Mouse (Mus musculus): ENCODE results near the gene Usp36. TPM values are rescaled to one million over a fixed set of nuclear protein-coding genes. Genes with fewer than 3 reads are reported as not detected.
"Not testable (repeated sequence)": the region's sequence is repeated elsewhere in the genome, so short reads cannot be mapped to it uniquely, and the experiment has no call there.

Gene Usp36
- polyA plus RNA-seq, 1 experiment: 10.4 TPM

DNA sequence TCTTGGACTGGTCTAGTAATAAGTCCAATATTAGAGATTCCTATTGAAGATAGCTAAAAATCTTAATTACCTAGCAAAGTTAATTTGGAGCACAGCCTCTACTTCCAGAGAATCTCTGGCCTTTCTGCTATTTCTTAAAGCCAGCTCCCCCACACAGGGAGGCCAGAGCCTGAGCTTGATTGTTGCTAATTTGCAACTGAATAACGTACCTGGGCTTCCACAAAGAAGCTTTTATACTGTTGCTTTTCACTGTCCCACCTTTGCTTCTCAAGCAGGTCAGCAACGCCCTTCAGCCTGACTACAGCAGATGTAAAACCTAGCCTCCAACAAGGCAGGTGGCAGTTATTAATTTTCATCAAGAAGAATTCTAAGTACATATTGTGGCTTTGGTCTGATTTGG, 17.9 kb upstream of the Usp36 start:
- WGBS: 92% methylated on average over 2 of the region's 2 CpGs

DNA sequence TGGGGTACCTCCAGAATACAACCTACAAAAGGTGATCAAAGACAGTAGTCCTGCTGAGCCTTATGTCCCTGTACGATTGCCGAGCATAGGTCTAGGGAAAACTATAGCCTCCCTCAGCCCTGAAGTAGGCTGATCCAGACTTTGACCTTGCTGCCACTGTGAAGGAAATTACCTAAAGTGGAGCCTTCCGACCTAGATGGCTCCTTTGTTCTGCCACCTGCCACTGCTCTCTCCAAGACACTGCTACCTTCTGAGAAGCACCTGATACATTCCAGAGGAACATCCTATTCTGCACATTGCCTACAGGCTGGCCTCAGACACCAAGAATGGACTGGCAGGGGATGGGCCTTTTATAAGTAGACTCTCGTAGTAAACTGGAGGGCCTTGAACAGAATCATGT, 13.9 kb upstream of the Usp36 start:
- not testable (repeated sequence) for DNase-seq (ENCODE audit: low read depth, low spot score)
- 67% methylated on average over 4 of the region's 4 CpGs for whole genome bisulfite sequencing

More for the DNA sequence above, 17.9 kb upstream of the Usp36 start:
- DNase-seq (ENCODE audit: low read depth, low spot score): not testable (repeated sequence)

DNA sequence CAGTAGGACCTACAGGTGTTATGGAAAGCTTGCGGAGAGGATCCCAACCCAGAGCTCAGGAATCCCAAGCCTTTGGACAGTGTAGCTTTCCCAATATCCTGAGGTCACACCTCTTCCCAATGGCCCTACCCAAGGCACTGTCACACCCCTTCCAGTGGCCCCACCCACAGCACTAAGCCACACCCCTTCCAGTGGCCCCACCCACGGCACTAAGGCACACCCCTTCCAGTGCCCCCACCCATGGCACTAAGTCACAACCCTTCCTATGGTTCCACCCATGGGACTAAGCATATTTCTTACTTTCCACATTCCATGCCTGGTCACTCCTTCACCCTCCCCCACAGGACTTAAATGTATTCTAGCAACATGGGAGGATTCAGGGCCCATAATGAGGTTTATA, 8.8 kb upstream of the Usp36 start:
- no peak for DNase-seq (ENCODE audit: low read depth, low spot score)
- 59% methylated on average over 2 of the region's 2 CpGs for WGBS

DNA sequence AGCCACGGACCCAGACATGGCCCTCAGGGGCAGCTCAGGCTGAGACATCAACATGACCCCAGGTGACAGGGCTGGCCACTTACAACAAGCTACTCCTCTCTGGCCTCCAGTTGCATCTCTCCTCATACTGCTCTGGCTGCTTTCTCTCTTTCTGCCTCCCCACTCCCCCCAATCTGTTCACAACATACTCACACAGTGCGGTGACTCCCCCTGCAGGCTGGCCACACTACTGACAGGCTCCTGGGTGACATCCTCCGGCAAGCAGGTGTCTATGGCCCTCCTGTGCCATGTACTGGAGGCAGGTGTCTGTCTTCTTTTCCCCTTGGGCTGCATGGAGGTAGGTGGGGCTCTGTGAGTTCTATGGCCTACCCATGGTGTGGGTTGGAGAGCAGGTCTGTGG, 7.9 kb upstream of the Usp36 start:
- WGBS: 86% methylated on average over 3 of the region's 3 CpGs
- no peak for DNase-seq (ENCODE audit: low read depth, low spot score)

DNA sequence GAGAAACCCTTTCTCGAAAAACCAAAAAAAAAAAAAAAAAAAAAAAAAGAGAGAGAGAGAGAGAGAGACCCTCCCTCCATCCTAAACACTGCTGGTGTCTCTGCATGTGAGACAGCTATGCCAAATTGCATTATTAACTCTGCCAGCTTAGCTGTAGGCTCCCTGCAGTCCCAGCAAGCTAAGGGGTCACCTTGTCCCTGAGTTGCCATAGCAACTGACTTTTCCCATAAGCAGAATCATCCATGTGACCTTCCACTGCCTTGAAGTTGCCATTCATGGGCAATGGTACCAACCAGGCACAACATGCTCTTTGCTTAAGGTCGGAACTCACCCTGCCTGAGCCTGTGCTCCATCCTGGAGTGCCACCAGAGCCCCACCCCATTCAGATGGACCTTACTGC, 5.0 kb upstream of the Usp36 start:
- 81% methylated on average over 1 of the region's 2 CpGs for WGBS
- DNase-seq (ENCODE audit: low read depth, low spot score): no peak

DNA sequence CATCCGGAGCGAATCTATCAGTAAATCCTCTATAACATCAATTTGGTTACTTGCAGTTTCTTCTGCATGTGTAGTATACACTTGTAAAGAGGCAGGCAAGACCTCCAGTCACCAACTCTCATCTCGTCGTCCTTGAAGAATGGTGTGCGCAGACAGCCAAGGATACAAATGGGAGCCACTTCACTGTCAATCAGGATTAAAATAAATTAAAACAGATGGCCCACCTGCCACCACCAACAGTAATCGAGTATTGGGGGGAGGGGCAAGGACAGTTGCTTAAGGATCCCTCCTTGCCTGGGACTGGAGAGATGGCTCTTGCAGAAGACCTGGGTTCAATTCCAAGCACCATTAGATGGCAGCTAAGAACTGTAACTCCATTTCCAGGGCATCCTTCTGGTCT, 2.6 kb upstream of the Usp36 start:
- DNase-seq (ENCODE audit: low read depth, low spot score): no peak
- WGBS: 80% methylated on average over 6 of the region's 6 CpGs

DNA sequence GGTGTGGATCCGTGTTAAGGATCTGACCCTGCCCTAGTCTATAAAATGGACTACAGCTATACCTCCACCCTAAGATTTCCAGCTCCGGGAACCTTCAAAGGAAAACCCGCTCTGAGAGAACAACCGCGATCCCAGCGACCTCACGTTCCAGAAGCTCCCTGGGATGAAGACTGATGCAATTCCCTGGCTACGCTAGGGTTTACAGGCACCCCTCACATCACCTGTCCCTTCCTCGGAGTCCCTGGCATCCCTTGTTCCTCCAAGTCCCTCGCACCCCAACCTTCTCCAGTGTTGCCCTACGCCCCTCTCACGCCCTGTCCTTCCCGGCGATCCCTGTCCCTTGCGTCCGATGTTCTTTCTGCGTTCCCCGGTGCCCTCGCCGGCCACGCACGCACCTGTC, 482 bp downstream of the Usp36 start:
- under 1% methylated on average over 22 of the region's 22 CpGs for WGBS

DNA sequence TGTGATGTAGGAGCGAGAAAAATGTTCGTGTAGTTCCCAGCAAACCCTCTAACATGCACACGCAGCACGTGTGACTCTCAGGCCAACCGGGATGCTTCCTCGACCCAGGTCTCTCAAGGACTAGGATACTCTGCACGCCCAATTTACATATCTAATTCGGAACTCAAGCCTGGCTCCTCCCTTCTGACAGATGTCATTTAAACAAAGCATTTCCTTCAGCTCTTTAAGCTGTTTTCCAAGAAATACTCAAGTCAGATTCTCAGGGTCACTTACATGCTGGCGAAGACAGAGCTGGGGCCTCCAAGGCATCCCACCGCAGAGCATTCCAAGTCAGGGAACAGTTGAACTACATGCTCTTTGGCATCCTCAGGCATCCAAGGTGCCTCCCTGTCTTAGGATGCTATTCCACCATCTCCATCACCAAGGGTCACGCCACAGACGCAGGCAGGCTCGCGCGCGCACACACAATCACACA, 970 bp downstream of the Usp36 start:
- DNase-seq (ENCODE audit: low read depth, low spot score): no peak
- WGBS: under 1% methylated on average over 16 of the region's 16 CpGs

More for the DNA sequence above, 482 bp downstream of the Usp36 start:
- no peak for DNase-seq (ENCODE audit: low read depth, low spot score)

DNA sequence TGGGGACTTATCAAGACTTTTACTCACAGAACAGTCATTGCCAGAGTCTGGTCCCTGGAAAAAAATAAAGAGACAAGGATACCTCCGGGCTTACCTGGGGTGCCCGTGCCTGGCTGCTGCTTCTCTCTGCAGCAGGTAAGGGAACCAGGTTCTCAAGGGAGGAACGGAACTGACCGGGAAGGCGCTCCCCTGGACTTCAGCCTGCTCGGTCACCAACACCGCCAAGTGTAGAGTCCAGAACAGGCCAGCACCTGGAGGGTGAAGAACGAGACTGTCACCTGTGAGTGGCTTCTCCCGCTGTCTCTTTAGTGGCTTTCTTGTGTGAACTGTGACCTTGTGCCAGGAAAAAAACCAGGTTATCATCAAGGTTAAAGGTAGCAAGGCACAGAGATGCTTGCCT, 2.5 kb downstream of the Usp36 start:
- WGBS: 94% methylated on average over 9 of the region's 9 CpGs
- DNase-seq (ENCODE audit: low read depth, low spot score): no peak

DNA sequence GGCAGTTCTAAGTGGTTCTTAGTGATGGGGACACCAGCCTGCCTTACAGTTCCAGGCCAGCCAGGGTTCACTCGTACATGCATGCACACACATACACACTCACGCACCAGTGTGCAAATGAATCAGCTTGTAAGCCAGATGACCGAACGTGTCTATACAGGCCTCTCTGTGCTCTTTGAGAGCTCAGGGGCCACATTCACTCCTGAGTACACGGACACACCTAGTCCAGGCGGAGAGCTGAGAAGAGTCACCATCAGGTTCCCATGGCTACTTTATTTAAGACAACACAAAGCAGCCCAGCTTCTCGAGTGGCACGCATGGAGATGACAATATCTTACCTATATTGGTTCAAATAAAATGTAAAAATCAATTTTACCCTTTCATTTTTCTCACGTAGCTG, 3.6 kb downstream of the Usp36 start:
- no peak for DNase-seq (ENCODE audit: low read depth, low spot score)
- WGBS: 70% methylated on average over 9 of the region's 9 CpGs

DNA sequence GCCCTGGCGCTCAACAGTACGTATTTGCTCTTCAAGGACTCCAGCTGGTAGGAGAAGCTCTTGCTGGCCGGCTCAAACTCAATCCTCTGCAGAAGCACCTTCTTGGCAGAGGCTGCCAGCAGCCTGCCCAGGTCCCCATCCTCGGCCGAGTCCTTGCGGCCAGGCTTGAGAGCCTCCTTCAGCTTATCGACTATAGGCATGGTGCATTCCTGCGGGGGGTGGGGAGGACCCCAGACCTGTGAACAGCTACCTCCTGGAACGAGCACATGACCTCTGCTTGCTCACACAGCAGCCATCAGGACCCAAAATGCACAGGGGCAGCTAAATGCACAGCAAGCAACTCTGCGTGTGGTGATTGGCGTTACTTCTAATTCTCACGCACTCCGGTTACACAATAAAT, 4.3 kb downstream of the Usp36 start:
- DNase-seq (ENCODE audit: low read depth, low spot score): no peak
- 92% methylated on average over 13 of the region's 13 CpGs for WGBS

DNA sequence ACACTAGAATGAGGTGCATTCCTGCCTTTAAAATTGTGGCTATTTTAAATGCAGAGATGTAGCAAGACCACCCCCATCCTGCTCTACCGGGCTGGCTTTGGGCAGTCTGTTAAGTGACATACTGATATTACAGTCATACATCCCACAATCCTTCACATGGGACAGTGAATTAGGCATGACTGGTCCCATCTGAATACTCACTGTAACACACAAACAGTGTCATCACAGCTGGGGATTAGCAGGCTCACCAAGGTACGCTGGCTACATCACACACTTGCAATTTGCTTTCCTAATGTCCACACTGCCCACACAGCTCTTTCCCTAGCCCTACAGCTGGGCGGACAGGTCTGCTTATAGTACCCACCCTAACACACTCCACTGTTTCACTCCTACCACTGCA, 9.8 kb downstream of the Usp36 start:
- no peak for DNase-seq (ENCODE audit: low read depth, low spot score)
- 96% methylated on average over 3 of the region's 3 CpGs for WGBS

DNA sequence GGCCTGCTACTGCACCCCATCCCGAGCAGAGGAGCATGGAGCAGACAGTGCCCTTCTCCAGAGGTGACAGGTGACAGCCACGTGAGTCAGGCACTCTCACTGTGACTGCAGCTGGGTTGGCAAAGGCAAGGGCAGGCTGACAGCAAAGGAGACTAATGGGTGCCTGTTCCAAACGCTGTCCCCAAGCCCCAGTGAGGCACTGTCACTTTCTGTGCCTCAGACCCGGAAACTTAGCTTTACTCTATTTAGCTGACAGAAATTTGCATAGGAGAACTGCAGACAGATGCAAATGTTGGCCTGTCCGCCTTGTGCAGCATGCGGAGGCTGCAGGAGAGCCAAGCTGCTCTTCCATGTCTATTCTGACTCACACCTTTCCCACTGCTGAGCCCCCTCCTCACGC, 13.7 kb downstream of the Usp36 start:
- no peak for DNase-seq (ENCODE audit: low read depth, low spot score)
- WGBS: 87% methylated on average over 7 of the region's 7 CpGs

DNA sequence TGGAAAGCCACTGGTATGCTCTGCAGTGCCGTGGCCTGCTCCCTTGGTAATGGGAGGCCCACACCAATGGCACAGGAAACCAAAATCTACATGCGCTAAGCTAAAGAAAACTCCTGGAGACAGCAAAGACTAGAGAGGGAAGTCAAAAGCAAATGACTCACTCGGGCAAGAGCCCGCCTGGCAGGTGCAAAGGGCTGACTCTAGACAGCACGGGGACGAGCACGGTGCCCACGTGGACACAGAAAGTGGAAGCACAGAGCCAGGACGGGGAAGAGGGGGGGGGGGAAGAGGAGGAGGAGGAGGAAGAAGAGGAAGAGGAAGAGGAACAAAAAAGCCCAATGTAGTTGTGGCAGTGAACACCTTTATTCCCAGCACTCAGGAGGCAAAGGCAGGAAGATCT, 15.0 kb downstream of the Usp36 start:
- 89% methylated on average over 9 of the region's 9 CpGs for WGBS
- no peak for DNase-seq (ENCODE audit: low read depth, low spot score)

DNA sequence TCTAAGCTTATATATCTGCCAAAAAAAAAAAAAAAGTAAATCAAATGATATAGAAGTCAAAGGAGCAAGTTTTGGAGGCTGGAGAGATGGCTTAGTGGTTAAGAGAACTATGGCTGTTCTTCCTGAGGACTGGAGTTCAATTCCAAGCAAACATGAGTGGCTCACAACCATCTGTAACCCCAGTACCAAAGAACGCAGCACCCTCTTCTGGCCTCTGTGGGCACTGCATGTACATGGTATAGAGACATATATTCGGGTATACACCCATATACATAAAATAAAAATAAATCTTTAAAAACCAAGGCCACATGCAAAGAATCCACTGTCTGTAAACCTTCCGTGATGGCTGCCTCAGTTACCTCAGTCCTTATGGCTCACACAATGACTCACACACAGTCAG, 20.2 kb downstream of the Usp36 start:
- no peak for DNase-seq (ENCODE audit: low read depth, low spot score)

DNA sequence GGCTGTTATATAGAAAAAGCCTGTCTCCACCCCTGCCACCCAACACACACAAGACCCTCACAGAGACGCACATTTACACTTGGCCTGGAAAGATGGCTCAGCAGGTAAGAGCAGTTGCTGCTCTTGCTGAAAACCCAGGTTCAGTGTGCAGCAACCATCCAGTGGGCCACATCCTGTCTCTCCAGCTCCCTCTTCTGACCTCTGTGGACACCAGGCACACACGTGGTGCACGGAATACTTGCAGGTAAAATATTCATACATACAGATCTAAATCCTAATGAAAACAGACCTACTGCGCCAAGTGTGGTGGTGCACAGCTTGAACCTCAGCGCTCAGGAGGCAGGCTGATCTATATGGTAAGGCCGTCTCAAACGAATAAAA, 23.4 kb downstream of the Usp36 start:
- no peak for DNase-seq (ENCODE audit: low read depth, low spot score)
- WGBS: 86% methylated on average over 7 of the region's 7 CpGs

More for the DNA sequence above, 20.2 kb downstream of the Usp36 start:
- WGBS: 93% methylated on average over 3 of the region's 3 CpGs

DNA sequence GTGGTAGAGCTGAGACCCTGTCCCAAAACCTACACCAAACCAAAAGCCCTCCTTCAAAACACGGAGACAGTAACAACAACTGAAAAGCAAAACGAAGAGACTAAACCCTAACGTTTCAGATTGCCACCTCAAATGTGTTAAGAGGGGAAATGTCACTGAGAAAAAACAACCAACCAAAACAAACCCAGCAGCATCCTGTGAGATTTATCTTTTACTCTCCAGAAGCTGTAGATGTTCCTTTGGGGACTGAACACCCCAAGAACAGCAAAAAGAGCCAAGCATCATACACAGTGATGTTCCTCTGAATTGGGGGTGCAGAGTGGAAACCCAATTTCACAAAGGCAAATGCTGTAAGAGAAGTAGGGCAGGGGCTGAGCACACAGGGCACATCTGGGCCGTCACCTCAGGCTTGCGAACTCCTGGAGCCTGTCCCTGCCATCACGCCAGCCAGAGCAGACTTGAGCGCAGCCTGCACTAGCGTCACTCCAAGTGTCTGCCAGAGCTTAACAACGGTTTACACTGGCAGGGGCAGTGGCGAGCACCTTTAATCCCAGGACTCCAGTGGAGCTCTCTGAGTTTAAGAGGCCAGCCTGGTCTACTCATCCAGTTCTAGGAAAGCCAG, 23.9 kb downstream of the Usp36 start:
- WGBS: 84% methylated on average over 10 of the region's 10 CpGs
- DNase-seq (ENCODE audit: low read depth, low spot score): no peak

DNA sequence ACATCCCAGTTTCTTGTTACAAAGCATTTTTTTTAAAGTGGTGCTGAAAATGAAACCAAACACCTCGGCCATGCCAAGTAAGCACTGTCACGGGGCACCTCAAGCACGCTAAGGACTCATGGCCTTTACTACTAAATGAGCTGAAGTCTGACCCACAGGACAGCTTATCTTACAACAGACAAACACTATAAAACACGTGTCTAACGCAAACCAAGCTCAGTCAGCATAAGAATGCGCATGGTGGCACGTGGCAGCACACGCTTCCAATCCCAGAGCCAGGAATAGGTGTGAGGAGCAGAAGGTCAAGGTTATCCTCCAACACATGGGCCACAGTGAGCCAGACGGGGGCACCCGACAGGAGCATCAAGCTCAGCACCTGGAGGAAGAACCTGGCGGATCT, 24.4 kb downstream of the Usp36 start:
- 41% methylated on average over 11 of the region's 11 CpGs for WGBS
- no peak for DNase-seq (ENCODE audit: low read depth, low spot score)

DNA sequence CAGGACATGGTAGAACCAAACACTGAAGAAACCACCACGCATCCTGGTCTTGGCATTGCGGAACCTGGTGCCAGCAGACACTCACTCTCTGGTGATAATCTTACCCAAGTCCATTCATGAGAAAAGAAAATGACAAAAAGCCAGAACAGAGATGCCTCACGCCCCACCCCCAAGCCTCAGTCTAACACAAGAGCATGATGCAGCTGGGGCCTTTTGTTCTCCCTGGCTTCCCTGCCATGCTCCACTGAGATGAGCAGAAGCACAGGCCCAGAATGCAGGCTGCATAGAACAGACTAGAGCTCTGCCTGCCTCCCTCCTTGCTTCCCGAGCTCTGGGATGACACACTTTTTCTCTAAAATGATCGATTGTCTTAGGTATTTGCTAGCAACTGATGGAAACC, 26.9 kb downstream of the Usp36 start:
- 95% methylated on average over 5 of the region's 5 CpGs for WGBS
- DNase-seq (ENCODE audit: low read depth, low spot score): no peak

DNA sequence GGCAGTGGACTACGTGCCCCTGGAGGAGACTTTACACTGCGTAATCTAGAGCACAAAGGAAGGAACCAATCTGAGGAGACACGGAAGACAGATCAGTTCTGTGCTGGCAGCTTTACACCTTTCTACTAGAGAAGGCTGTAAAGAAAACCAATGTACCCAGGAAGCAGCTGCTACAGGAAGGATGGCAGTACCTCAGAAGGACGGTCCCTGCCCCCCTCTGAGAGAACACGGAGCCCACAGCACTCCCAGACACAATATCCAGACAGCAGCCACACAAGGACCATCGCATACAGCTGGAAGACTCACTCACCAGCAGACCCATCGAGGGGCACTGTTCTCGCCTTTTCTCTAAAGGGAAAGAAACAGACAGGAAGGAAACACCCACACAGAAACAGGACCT, 30.0 kb downstream of the Usp36 start:
- WGBS: 79% methylated on average over 8 of the region's 8 CpGs
- DNase-seq (ENCODE audit: low read depth, low spot score): no peak

DNA sequence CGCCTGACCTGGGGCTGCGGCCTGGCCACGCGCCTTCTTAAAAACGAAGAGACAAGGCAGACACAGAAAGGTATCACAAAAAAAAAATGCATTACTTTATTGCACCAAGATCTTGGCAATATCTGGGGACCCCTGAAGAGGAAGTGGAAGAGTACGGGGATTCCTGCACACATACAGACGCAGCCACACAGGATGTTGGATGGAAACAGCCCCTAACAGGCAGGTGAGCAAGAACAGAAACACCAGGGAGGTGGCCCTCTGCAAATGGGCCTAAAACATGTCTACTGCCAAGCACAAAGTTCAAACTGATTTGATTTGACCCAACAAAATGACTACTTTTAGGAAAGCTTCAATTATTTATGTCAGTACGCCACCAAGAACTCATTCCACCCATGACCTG, 30.5 kb downstream of the Usp36 start:
- no peak for DNase-seq (ENCODE audit: low read depth, low spot score)
- WGBS: 95% methylated on average over 8 of the region's 8 CpGs

DNA sequence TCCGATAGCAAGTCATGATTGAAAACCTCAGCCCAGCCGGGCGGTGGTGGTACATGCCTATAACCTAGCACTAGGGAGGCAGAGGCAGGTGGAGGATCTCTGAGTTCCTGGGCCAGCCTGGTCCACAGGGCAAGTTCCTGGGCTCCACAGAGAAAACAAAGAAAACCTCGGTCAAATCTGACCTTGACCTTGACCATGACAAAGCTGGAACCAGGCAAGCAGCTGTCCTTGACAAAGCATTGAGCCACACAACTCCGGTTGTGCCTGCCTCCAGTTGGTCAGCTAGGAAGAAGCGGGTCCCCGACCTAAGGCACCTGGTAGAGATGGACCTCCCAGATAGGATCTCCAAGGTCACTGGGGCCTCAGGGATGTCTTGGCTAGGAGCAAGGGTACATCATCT, 33.7 kb downstream of the Usp36 start:
- DNase-seq (ENCODE audit: low read depth, low spot score): no peak
- 88% methylated on average over 7 of the region's 7 CpGs for WGBS
